Mouse (Mus musculus) lung, postnatal 0 days (tissue): ENCODE data around the gene Zfp385c. TPM values are rescaled to one million over a fixed set of nuclear protein-coding genes. Genes with fewer than 3 reads are reported as not detected.
A peak's percentile ranks its signal among the peaks of the same experiment; 100 is the strongest.

Experiments used
- ATAC-seq: fragments of 200-750 bp; cut with Nextera tagmentation; 2 replicates; pipeline ENCODE4 v1.8.0; 2017; ENCODE audit warnings: moderate library complexity
- DNase-seq: peaks from one replicate; pipeline ENCODE4 v3.0.0-alpha.2; 2016; ENCODE audit warnings: low spot score
- H3K27ac ChIP-seq: fragments of 300-500 bp; sonication (generic); 2 replicates; pipeline ENCODE4 v1.5.1; 2014; ENCODE audit warnings: antibody characterized with exemption, mild to moderate bottlenecking, low read length, mixed read lengths
- H3K27me3 ChIP-seq: fragments of 300-500 bp; sonication (generic); replicated peaks from 2 replicates; pipeline ENCODE4 v1.6.1; 2014; ENCODE audit warnings: low read length, mixed read lengths; ENCODE audit not compliant: insufficient read depth
- H3K36me3 ChIP-seq: fragments of 300-500 bp; sonication (generic); 2 replicates; pipeline ENCODE4 v1.6.1; 2014; ENCODE audit warnings: low read length, mixed read lengths; ENCODE audit not compliant: insufficient read depth
- H3K4me1 ChIP-seq: fragments of 300-500 bp; sonication (generic); 2 replicates; pipeline ENCODE4 v1.6.1; 2014; ENCODE audit warnings: antibody characterized with exemption, low read depth, low read length, mixed read lengths; ENCODE audit not compliant: insufficient read depth
- H3K4me2 ChIP-seq: fragments of 300-500 bp; sonication (generic); replicated peaks from 2 replicates; pipeline ENCODE4 v1.6.1; 2014; ENCODE audit warnings: low read depth, mild to moderate bottlenecking, low read length, moderate library complexity, mixed read lengths
- H3K4me3 ChIP-seq: fragments of 300-500 bp; sonication (generic); 2 replicates; pipeline ENCODE4 v1.5.1; 2014; ENCODE audit warnings: low read depth, low read length
- H3K9ac ChIP-seq: fragments of 300-500 bp; sonication (generic); replicated peaks from 2 replicates; pipeline ENCODE4 v1.6.1; 2014; ENCODE audit warnings: low read depth, mild to moderate bottlenecking
- H3K9me3 ChIP-seq: fragments of 300-500 bp; sonication (generic); 2 replicates; pipeline ENCODE4 v1.6.1; 2016; ENCODE audit warnings: low read length, mixed read lengths
- CTCF ChIP-seq: IDR thresholded peaks from 2 replicates; pipeline ENCODE4 v1.5.1; 2016; ENCODE audit warnings: antibody characterized with exemption, mild to moderate bottlenecking
- EP300 ChIP-seq: IDR thresholded peaks from 2 replicates; pipeline ENCODE4 v1.6.1; 2016; ENCODE audit warnings: antibody characterized with exemption, mild to moderate bottlenecking, control low read depth
- WGBS: fragments of 180-500 bp; shearing (Covaris S2); extraction: QIAGEN DNeasy Blood & Tissue Kit; methylation state at CpG from one replicate; pipeline ENCODE4 v1.1.7; 2014; 5-methylcytosine and 5-hydroxymethylcytosine counted together
- polyA plus RNA-seq: library from polyadenylated mRNA; unstranded; fragments of >200 nt; fragmentation: Nextera tagmentation; extraction: Ambion mirVana; gene quantifications from 2 replicates; pipeline ENCODE4 v1.2.1, GENCODE M21; 2015

Gene Zfp385c
- polyA plus RNA-seq, 1 experiment from 2014 or later: not detected

DNA sequence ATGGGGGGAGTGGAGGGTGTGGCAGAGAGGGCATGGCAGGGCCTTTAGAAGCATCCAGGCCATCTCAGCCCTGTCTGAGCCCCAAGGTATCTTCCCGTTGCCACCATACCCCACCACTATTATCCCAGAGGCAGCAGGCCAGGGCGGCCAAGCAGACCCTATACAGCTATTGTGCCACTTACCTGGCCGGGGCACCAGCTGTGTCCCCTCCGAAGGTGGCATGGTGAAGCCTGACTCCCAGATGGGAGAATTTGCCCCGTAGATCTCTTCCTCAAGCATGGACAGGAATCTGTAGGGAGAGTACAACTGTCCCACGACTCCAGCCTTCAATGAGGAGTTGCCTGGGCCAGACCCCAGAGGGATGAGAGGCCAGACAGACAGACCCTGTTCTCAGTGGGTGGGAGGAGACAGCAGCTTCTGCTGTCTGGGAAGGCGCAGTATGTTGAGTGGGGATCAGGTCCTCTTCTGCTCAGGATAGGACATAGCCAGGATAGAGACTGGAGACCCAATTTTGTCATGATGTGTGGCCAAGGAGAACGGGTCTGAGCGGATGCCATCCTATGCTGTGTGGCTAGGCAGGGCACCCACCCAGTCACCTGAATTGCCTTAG lies 17.1 kb upstream of the Zfp385c start:
- DNase-seq (no peak), ATAC-seq (no peak)
- H3K4me2 ChIP-seq: no peak overlapping the region
- no peak overlapping the region for H3K27ac ChIP-seq
- no peaks in the 10 kb centered on the region for H3K9me3 ChIP-seq
- H3K4me3 ChIP-seq: no peak overlapping the region
- peaks cover 13% of the 10 kb centered on the region; the same call in 1 of the 2 replicates for H3K4me1 ChIP-seq
- H3K9ac ChIP-seq: no peak overlapping the region
- no peaks in the 10 kb centered on the region for H3K27me3 ChIP-seq
- TF ChIP-seq CTCF (no peak), EP300 (no peak)
- peaks cover 21% of the 10 kb centered on the region; the same call in 1 of the 2 replicates for H3K36me3 ChIP-seq
- WGBS: 93% methylated on average over 9 of the region's 9 CpGs

DNA sequence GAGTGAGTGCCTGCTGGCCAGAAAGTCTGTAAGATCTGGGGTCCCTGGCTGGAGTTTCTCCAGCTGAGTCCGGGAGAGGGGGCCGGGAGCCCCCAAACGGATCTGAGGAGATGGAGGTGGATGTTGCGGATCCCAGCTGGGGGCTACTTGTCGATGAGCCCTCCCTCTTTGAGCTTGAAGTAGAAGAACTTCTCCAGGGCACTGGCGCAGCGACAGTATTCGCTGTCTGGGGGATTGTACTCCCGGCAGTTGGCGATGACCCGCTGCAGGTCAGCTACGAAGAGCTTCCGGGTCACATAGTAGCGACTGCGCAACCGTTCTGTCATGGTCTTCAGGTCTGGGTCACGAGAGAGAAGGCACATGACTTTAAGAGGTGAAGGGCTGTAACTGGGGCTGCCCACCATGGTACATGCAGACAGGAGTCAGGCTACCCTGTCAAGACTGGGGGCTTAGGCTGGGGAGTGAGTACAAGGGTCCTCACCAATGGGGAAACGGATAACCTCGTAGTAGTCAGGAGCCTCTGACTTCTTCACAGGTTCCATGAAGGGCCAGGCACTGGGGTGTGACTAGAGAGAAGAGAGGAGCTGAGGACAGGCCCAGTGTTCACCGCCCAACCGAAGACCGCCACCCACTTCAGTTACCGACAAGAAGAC lies 13.0 kb upstream of the Zfp385c start:
- Histone ChIP-seq H3K4me2 (no peak overlapping the region), H3K36me3 (peaks cover 21% of the 10 kb centered on the region; the same call in 1 of the 2 replicates), H3K27me3 (no peaks in the 10 kb centered on the region), H3K9me3 (no peaks in the 10 kb centered on the region), H3K4me3 (no peak overlapping the region), H3K4me1 (peaks cover 9% of the 10 kb centered on the region; the same call in 1 of the 2 replicates), H3K9ac (no peak overlapping the region), H3K27ac (no peak overlapping the region)
- ATAC-seq (no peak), DNase-seq (no peak)
- TF ChIP-seq EP300 (no peak), CTCF (no peak)
- WGBS: 87% methylated on average over 23 of the region's 23 CpGs

DNA sequence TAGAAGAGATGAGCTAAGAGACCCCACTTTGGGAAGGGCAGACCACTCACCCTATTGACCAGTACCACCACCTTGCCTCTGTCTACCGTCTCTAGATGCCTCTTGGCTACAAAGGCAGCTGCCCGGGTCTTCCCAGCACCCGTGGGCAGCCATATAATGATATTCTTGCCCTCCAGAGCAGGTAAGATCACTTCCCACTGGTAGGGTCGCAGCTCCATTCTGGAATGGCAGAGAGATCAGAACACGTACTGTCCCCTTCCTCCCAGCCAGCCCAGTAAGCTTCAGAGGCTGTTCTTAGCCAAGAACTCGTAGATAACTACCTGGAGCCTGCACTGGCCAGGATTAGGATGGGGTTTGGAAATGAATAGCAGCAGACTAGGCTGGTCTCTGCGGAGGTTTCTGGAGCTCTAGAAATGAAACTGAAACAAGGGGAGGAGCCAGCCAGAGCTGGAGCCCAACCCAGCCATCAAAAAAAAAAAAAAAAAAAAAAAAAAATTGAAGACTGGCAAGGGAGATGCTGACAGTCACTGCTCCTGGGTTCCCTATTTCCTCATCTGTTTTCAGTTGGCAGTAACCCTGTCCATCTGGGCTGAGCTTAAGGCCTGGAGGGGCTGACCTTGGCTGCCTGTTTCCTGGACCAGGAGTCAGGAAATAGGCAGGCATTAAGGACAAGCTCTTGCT lies 11.7 kb upstream of the Zfp385c start, which contains the start of gene Dhx58:
TSS of gene Dhx58 (minus strand) at position 421 of the 681 bp plus-strand sequence.
- H3K9ac ChIP-seq: peak within 1 kb of the TSS; percentile 4; the same call in 1 of the 2 replicates
- DNase-seq: peak; percentile 79
- WGBS: 61% methylated on average over 7 of the region's 7 CpGs
- peak within 1 kb of the TSS; percentile 30; the same call in 1 of the 2 replicates for H3K4me3 ChIP-seq
- TF ChIP-seq EP300 (no peak), CTCF (no peak)
- H3K36me3 ChIP-seq: peaks cover 21% of the 10 kb centered on the region; the same call in 1 of the 2 replicates
- H3K9me3 ChIP-seq: no peaks in the 10 kb centered on the region
- H3K27ac ChIP-seq: peak within 1 kb of the TSS; percentile 38
- no peaks in the 10 kb centered on the region for H3K27me3 ChIP-seq
- peaks cover 9% of the 10 kb centered on the region; the same call in 1 of the 2 replicates for H3K4me1 ChIP-seq
- peak; percentile 46 for ATAC-seq
- peak within 1 kb of the TSS; percentile 55 for H3K4me2 ChIP-seq

DNA sequence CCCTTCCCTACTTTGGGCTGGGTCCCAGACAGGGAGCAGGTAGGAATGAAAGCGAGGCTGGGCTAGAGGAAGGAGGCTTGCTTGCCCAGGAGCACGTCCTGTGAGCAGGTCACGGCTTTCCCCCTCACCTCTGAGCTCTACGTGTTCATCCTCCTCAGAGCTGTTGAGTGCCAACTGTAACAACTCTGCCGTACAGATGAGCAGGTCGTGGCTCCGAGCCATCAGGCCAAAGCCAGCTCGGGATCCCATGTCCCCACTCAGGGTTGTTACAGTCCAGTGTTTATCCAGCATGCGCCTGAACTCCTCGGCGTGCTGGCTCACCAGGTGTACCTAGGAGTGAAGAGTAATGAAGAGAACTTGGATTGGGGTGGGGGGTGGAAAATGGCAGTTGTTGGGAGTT lies 11.1 kb upstream of the Zfp385c start:
- no peaks in the 10 kb centered on the region for H3K9me3 ChIP-seq
- 62% methylated on average over 11 of the region's 11 CpGs for WGBS
- H3K4me1 ChIP-seq: peaks cover 9% of the 10 kb centered on the region; the same call in 1 of the 2 replicates
- no peaks in the 10 kb centered on the region for H3K27me3 ChIP-seq
- no peak for DNase-seq
- TF ChIP-seq CTCF: no peak
- no peak for TF ChIP-seq EP300
- H3K4me2 ChIP-seq: peak overlapping the region; percentile 55
- no peak overlapping the region for H3K27ac ChIP-seq
- ATAC-seq: no peak
- H3K36me3 ChIP-seq: peaks cover 21% of the 10 kb centered on the region; the same call in 1 of the 2 replicates
- H3K9ac ChIP-seq: no peak overlapping the region
- H3K4me3 ChIP-seq: peak overlapping the region; percentile 30; the same call in 1 of the 2 replicates

DNA sequence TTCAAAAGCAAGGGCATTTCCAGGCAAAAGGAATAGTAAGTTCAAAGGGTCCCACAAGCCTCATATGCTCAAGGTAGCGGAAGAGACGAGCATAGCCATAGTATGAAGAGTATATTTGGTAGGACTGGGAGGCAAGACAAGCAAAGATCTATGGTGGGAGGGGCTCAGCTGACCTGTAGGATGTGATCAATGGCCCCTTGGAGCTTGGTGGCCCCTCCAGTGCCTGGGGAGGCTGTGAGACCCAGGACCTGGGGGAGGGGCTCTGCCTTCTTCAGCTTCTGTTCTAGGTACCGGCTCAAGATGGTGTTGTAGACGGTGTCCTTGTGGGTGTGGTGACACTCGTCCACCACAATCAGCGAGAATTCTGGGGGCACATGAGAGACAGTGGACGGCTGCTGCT lies 10.7 kb upstream of the Zfp385c start:
- H3K4me2 ChIP-seq: peak overlapping the region; percentile 55
- H3K27me3 ChIP-seq: no peaks in the 10 kb centered on the region
- peak overlapping the region; percentile 30; the same call in 1 of the 2 replicates for H3K4me3 ChIP-seq
- TF ChIP-seq CTCF: no peak
- TF ChIP-seq EP300: no peak
- 48% methylated on average over 7 of the region's 7 CpGs for WGBS
- no peak for DNase-seq
- no peaks in the 10 kb centered on the region for H3K9me3 ChIP-seq
- H3K36me3 ChIP-seq: peaks cover 21% of the 10 kb centered on the region; the same call in 1 of the 2 replicates
- no peak overlapping the region for H3K27ac ChIP-seq
- H3K9ac ChIP-seq: no peak overlapping the region
- H3K4me1 ChIP-seq: peaks cover 9% of the 10 kb centered on the region; the same call in 1 of the 2 replicates
- ATAC-seq: no peak
